In the genomic region with DNA sequence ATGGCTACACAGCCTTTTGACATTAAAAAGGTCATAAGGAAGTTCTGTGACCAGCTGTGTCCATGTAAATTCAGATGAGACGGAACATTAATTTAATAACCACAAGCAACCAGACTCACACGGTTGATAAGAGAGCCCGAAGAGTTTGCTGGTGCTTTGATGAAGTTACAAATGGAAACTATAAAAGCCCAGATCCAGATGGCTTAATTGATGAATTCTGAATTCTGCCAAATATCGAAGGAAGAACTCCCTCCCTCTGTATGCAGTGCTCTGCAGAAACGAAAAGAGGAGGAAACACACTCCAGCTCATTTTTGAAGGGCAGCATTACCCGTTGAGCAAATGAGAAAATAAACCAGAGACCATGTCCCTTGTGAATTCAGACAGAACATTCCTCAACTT, we compare ENCODE assay signal across 22 mouse cellular contexts.
DNase-seq lines count a peak whose midpoint lies in the region; ATAC-seq and TF ChIP-seq lines count a peak whose summit lies in the region.
"Had no signal": no experiment of that assay in that cellular context is flagged by ENCODE, and none has a peak within 500 bp of the region (broad histone marks: within the 10 kb centered on the region; RNA-seq: fewer than 3 reads in every experiment).

No protein-coding gene starts in this region.

- H3K4me1 ChIP-seq in liver, adult 2 months (ENCODE audit: control insufficient read depth, insufficient read depth, low read length) = no peaks in the 10 kb centered on the region
- H3K4me1 ChIP-seq in liver, embryonic 12.5 days = no peaks in the 10 kb centered on the region
- H3K4me1 ChIP-seq: embryonic facial prominence, embryonic 10.5 days; embryonic facial prominence, embryonic 12.5 days; forebrain, embryonic 15.5 days had no signal

- no peak overlapping the region for H3K27ac ChIP-seq in liver, adult 2 months (replicated peaks; ENCODE audit: insufficient read depth, low read depth, low read length)
- H3K27ac ChIP-seq in liver, embryonic 12.5 days = no peak overlapping the region
- H3K27ac ChIP-seq: embryonic facial prominence, embryonic 10.5 days; embryonic facial prominence, embryonic 12.5 days; forebrain, embryonic 13.5 days; forebrain, embryonic 15.5 days had no signal

- TF ChIP-seq POLR2A in liver, adult 2 months (IDR thresholded peaks at IDR 0.05; ENCODE audit: extremely low read depth, insufficient read depth, low read length) = no peak

- no peaks in the 10 kb centered on the region for H3K79me2 ChIP-seq in liver, adult 2 months (ENCODE audit: control insufficient read depth, insufficient read depth, low read length)

- no peak for ATAC-seq in liver, embryonic 12.5 days
- ATAC-seq: activated CD4-positive, CD25-positive, alpha-beta regulatory T cell, adult 4 months; forebrain, embryonic 13.5 days; forebrain, embryonic 15.5 days; forebrain, postnatal 0 days; Patski had no signal

- 79% methylated on average over 6 of the region's 6 CpGs for WGBS in liver, adult 2 months
- WGBS in liver, embryonic 12.5 days (ENCODE audit: insufficient replicate concordance) = 62% methylated on average over 6 of the region's 6 CpGs

- no peaks in the 10 kb centered on the region for H3K36me3 ChIP-seq in liver, adult 2 months (ENCODE audit: control insufficient read depth, insufficient read depth, low read length)
- H3K36me3 ChIP-seq in liver, embryonic 12.5 days = no peaks in the 10 kb centered on the region
- H3K36me3 ChIP-seq: embryonic facial prominence, embryonic 10.5 days; embryonic facial prominence, embryonic 12.5 days; forebrain, embryonic 15.5 days had no signal

- DNase-seq in layer of hippocampus, adult 11-12 months (ENCODE audit: low spot score) = peak; percentile 20
- no peak for DNase-seq in layer of hippocampus, postnatal 10 days (ENCODE audit: low spot score in 2 of 2)
- DNase-seq in layer of hippocampus, adult 9-10 months (ENCODE audit: low spot score) = peak; percentile 22
- DNase-seq in layer of hippocampus, postnatal 36 days = no peak
- peak; percentile 10 for DNase-seq in liver, adult 2 months (ENCODE audit: extremely low read depth, low read depth, low spot score)
- DNase-seq in brain, adult 2 months (ENCODE audit: low read depth, low spot score) = peak; percentile 28
- no peak for DNase-seq in urinary bladder, adult 18-20 months (ENCODE audit: low spot score in 2 of 2)
- DNase-seq: adrenal gland, postnatal 10 days; adrenal gland, postnatal 25 days; cerebellum, adult 11-12 months; cerebellum, adult 2 months; cerebellum, adult 9-10 months; cerebellum, postnatal 10 days; cerebellum, postnatal 25 days; forebrain, postnatal 0 days had no signal

- no peak overlapping the region for H3K4me3 ChIP-seq in liver, adult 2 months (ENCODE audit: insufficient read depth, low read depth, low read length)
- no peak overlapping the region for H3K4me3 ChIP-seq in liver, embryonic 12.5 days
- H3K4me3 ChIP-seq: embryonic facial prominence, embryonic 10.5 days; embryonic facial prominence, embryonic 12.5 days; forebrain, embryonic 13.5 days; forebrain, embryonic 15.5 days had no signal

- H3K9me3 ChIP-seq in liver, embryonic 12.5 days (replicated peaks) = no peaks in the 10 kb centered on the region
- H3K9me3 ChIP-seq: embryonic facial prominence, embryonic 10.5 days; embryonic facial prominence, embryonic 12.5 days; forebrain, embryonic 15.5 days had no signal

- no peak overlapping the region for H3K4me2 ChIP-seq in liver, embryonic 12.5 days
- H3K4me2 ChIP-seq: embryonic facial prominence, embryonic 12.5 days; forebrain, embryonic 13.5 days; forebrain, embryonic 15.5 days had no signal

- H3K27me3 ChIP-seq in liver, adult 2 months (ENCODE audit: control insufficient read depth, insufficient read depth, low read length) = no peaks in the 10 kb centered on the region
- no peaks in the 10 kb centered on the region for H3K27me3 ChIP-seq in liver, embryonic 12.5 days (replicated peaks)
- H3K27me3 ChIP-seq: embryonic facial prominence, embryonic 12.5 days; forebrain, embryonic 13.5 days; forebrain, embryonic 15.5 days; Patski had no signal

- no peak for TF ChIP-seq CTCF in liver, adult 2 months (IDR thresholded peaks at IDR 0.05; ENCODE audit: low read depth, low read length)

- no peak overlapping the region for H3K9ac ChIP-seq in liver, adult 2 months (ENCODE audit: low read depth, low read length)
- no peak overlapping the region for H3K9ac ChIP-seq in liver, embryonic 12.5 days
- H3K9ac ChIP-seq: embryonic facial prominence, embryonic 12.5 days; forebrain, embryonic 13.5 days; forebrain, embryonic 15.5 days; forebrain, postnatal 0 days had no signal

Comparison
In these comparisons a context has a peak if more than half of its experiments do, and no peak if none do; other contexts are left out.
1. DNase-seq: peak in layer of hippocampus, adult 11-12 months (single experiment), layer of hippocampus, adult 9-10 months (single experiment), liver, adult 2 months (single experiment) and brain, adult 2 months (single experiment); none in layer of hippocampus, postnatal 10 days (0 of 2), layer of hippocampus, postnatal 36 days (0 of 2) and urinary bladder, adult 18-20 months (0 of 2).